Mouse (Mus musculus) testis, adult 2 months (tissue): ENCODE results near the gene Ube2l6.

Source experiments
- CTCF ChIP-seq: fragments of 200-500 bp; IDR thresholded peaks from 2 replicates; pipeline ENCODE4 v1.5.1; 2012; ENCODE audit warnings: low read depth, mild to moderate bottlenecking, inconsistent platforms, low read length, moderate library complexity; ENCODE audit not compliant: control insufficient read depth, insufficient read depth, insufficient replicate concordance
- POLR2A ChIP-seq: fragments of 200-500 bp; IDR thresholded peaks from 2 replicates; pipeline ENCODE4 v1.6.1; 2012; ENCODE audit warnings: low read depth, mild to moderate bottlenecking, inconsistent platforms, low read length, moderate library complexity; ENCODE audit not compliant: control insufficient read depth

- TF ChIP-seq CTCF (no peak), POLR2A (no peak)
Observed at GRCm38 (mm10) chr2:84837107-84837506, 38.5 kb downstream of the Ube2l6 start.
